24 mouse cellular contexts compared by ENCODE assay signal in the genomic region with DNA sequence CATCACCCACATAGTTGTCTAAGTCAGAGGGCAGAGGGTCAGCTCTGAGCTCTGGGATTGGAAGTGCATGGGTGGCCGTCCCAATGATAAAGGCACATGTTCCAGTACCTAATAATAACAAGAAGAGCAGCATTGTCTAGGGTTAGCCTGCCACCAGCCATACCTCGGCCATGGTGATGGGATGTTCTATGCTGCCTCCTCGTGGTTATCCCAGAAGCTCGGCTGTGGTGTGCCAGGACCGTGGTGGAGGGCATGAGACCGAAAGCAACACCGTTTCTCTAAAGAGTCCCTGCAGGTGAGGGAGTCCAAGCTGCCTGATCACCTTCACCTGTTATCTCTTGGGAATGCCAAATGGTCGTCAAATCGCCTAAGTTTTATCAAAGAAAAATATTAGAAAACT. TPM values are rescaled to one million over a fixed set of nuclear protein-coding genes. Genes with fewer than 3 reads are reported as not detected.
A peak's percentile ranks its signal among the peaks of the same experiment; 100 is the strongest.
DNase-seq lines count a peak whose midpoint lies in the region; ATAC-seq and TF ChIP-seq lines count a peak whose summit lies in the region.
"Had no signal": no experiment of that assay in that cellular context is flagged by ENCODE, and none has a peak within 500 bp of the region (broad histone marks: within the 10 kb centered on the region; RNA-seq: fewer than 3 reads in every experiment).

No protein-coding gene starts in this region.

- no peaks in the 10 kb centered on the region for H3K79me2 ChIP-seq in heart, adult 2 months (replicated peaks; ENCODE audit: control insufficient read depth, insufficient read depth, low read length)

- no peaks in the 10 kb centered on the region for H3K9me3 ChIP-seq in midbrain, embryonic 11.5 days (ENCODE audit: control insufficient read depth, low read length)
- no peaks in the 10 kb centered on the region for H3K9me3 ChIP-seq in midbrain, embryonic 14.5 days (ENCODE audit: control insufficient read depth, low read length)
- no peaks in the 10 kb centered on the region for H3K9me3 ChIP-seq in ES-Bruce4 (replicated peaks; ENCODE audit: control insufficient read depth, insufficient read depth, low read length, poor library complexity, severe bottlenecking)
- H3K9me3 ChIP-seq in stomach, postnatal 0 days (ENCODE audit: control insufficient read depth, low read length): no peaks in the 10 kb centered on the region
- H3K9me3 ChIP-seq: embryonic facial prominence, embryonic 12.5 days; forebrain, embryonic 12.5 days; heart, embryonic 10.5 days; hindbrain, embryonic 13.5 days had no signal

- H3K9ac ChIP-seq in heart, adult 2 months (ENCODE audit: low read depth, low read length): no peak overlapping the region
- H3K9ac ChIP-seq in midbrain, embryonic 11.5 days (ENCODE audit: low read length): no peak overlapping the region
- no peak overlapping the region for H3K9ac ChIP-seq in midbrain, embryonic 14.5 days (replicated peaks; ENCODE audit: low read length)
- no peak overlapping the region for H3K9ac ChIP-seq in ES-Bruce4 (ENCODE audit: low read depth, poor library complexity, severe bottlenecking)
- H3K9ac ChIP-seq in stomach, postnatal 0 days (ENCODE audit: low read length): no peak overlapping the region
- H3K9ac ChIP-seq: embryonic facial prominence, embryonic 12.5 days; forebrain, embryonic 12.5 days; hindbrain, embryonic 13.5 days had no signal

- no peak overlapping the region for H3K27ac ChIP-seq in heart, adult 2 months
- no peak overlapping the region for H3K27ac ChIP-seq in midbrain, embryonic 11.5 days (ENCODE audit: low read depth, low read length)
- H3K27ac ChIP-seq in midbrain, embryonic 14.5 days (replicated peaks; ENCODE audit: low read depth, low read length): no peak overlapping the region
- H3K27ac ChIP-seq in ES-Bruce4 (ENCODE audit: insufficient read depth, low read length): no peak overlapping the region
- no peak overlapping the region for H3K27ac ChIP-seq in stomach, postnatal 0 days (replicated peaks)
- H3K27ac ChIP-seq: embryonic facial prominence, embryonic 12.5 days; forebrain, embryonic 12.5 days; gastrocnemius, adult 2 months; heart, embryonic 10.5 days; hindbrain, embryonic 13.5 days; hindbrain, postnatal 0 days had no signal

- H3K36me3 ChIP-seq in heart, adult 2 months (ENCODE audit: control insufficient read depth, insufficient read depth, low read length): no peaks in the 10 kb centered on the region
- H3K36me3 ChIP-seq in midbrain, embryonic 11.5 days (ENCODE audit: control insufficient read depth, insufficient read depth, low read length): no peaks in the 10 kb centered on the region
- H3K36me3 ChIP-seq in midbrain, embryonic 14.5 days (ENCODE audit: control insufficient read depth, insufficient read depth, low read length): no peaks in the 10 kb centered on the region
- no peaks in the 10 kb centered on the region for H3K36me3 ChIP-seq in ES-Bruce4 (ENCODE audit: control insufficient read depth, insufficient read depth, low read length, poor library complexity, severe bottlenecking)
- no peaks in the 10 kb centered on the region for H3K36me3 ChIP-seq in stomach, postnatal 0 days (ENCODE audit: control insufficient read depth, insufficient read depth, low read length)
- H3K36me3 ChIP-seq: hindbrain, embryonic 13.5 days had no signal

- H3K27me3 ChIP-seq in heart, adult 2 months (ENCODE audit: control insufficient read depth, insufficient read depth, low read length): no peaks in the 10 kb centered on the region
- H3K27me3 ChIP-seq in midbrain, embryonic 11.5 days (ENCODE audit: control insufficient read depth, insufficient read depth, low read length): no peaks in the 10 kb centered on the region
- no peaks in the 10 kb centered on the region for H3K27me3 ChIP-seq in midbrain, embryonic 14.5 days (ENCODE audit: control insufficient read depth, insufficient read depth, low read length)
- H3K27me3 ChIP-seq in ES-Bruce4 (ENCODE audit: control insufficient read depth, insufficient read depth, low read length, poor library complexity, severe bottlenecking): no peaks in the 10 kb centered on the region
- no peaks in the 10 kb centered on the region for H3K27me3 ChIP-seq in stomach, postnatal 0 days (ENCODE audit: control insufficient read depth, insufficient read depth, low read length)
- H3K27me3 ChIP-seq: embryonic facial prominence, embryonic 12.5 days; forebrain, embryonic 12.5 days; Patski had no signal

- 67% methylated on average over 9 of the region's 9 CpGs for WGBS in heart, adult 2 months
- 76% methylated on average over 9 of the region's 9 CpGs for WGBS in midbrain, embryonic 11.5 days
- WGBS in midbrain, embryonic 14.5 days: 78% methylated on average over 9 of the region's 9 CpGs
- 65% methylated on average over 9 of the region's 9 CpGs for WGBS in stomach, postnatal 0 days

- TF ChIP-seq EP300 in heart, adult 2 months (IDR thresholded peaks at IDR 0.05; ENCODE audit: insufficient read depth, low read depth, low read length): no peak
- no peak for TF ChIP-seq EP300 in ES-Bruce4 (IDR thresholded peaks at IDR 0.05; ENCODE audit: insufficient read depth, low read depth, low read length)
- no peak for TF ChIP-seq EP300 in stomach, postnatal 0 days (optimal IDR thresholded peaks at IDR 0.05)

- no peak for ATAC-seq in midbrain, embryonic 11.5 days (ENCODE audit: low FRiP score)
- ATAC-seq in midbrain, embryonic 14.5 days (ENCODE audit: low FRiP score, low TSS enrichment): no peak
- no peak for ATAC-seq in stomach, postnatal 0 days (ENCODE audit: low FRiP score, low TSS enrichment)
- ATAC-seq: activated CD4-positive, CD25-positive, alpha-beta regulatory T cell, adult 4 months; forebrain, embryonic 16.5 days; hindbrain, postnatal 0 days had no signal

- no peak overlapping the region for H3K4me2 ChIP-seq in midbrain, embryonic 11.5 days
- no peak overlapping the region for H3K4me2 ChIP-seq in midbrain, embryonic 14.5 days (ENCODE audit: low read length)
- no peak overlapping the region for H3K4me2 ChIP-seq in stomach, postnatal 0 days (replicated peaks; ENCODE audit: low read depth)
- H3K4me2 ChIP-seq: embryonic facial prominence, embryonic 12.5 days; forebrain, embryonic 12.5 days; hindbrain, embryonic 13.5 days had no signal

- intact Hi-C loops in heart, adult 2 months (cut with DNase I): loop anchor here (1.0 to 10.0 kb wide), 2 partner anchors 191 to 474 kb away; no protein-coding TSS in a partner anchor
- intact Hi-C loops in heart, postnatal 36 days (cut with DNase I): loop anchor here (1.0 to 5.0 kb wide), 2 partner anchors 194 to 474 kb away; no protein-coding TSS in a partner anchor
- intact Hi-C loops in left cerebral cortex, postnatal 36 days (cut with DNase I): loop anchor here (5.0 kb wide), 1 partner anchor 194 kb away; no protein-coding TSS in a partner anchor

- TF ChIP-seq CTCF in heart, adult 2 months (IDR thresholded peaks at IDR 0.05): peak; percentile 13; the same call in 1 of the 2 replicates
- peak; percentile 18 for TF ChIP-seq CTCF in ES-Bruce4 (IDR thresholded peaks at IDR 0.05; ENCODE audit: low read depth, low read length)
- 0 out of 2 replicates have a peak, but pooled peaks have one; percentile 11 for TF ChIP-seq CTCF in stomach, postnatal 0 days (IDR thresholded peaks at IDR 0.05; ENCODE audit: low read depth)

- H3K4me3 ChIP-seq in heart, adult 2 months: no peak overlapping the region
- H3K4me3 ChIP-seq in midbrain, embryonic 11.5 days (ENCODE audit: low read depth, low read length): no peak overlapping the region
- H3K4me3 ChIP-seq in midbrain, embryonic 14.5 days (replicated peaks; ENCODE audit: low read depth, low read length): no peak overlapping the region
- no peak overlapping the region for H3K4me3 ChIP-seq in ES-Bruce4 (ENCODE audit: low read depth, low read length)
- no peak overlapping the region for H3K4me3 ChIP-seq in stomach, postnatal 0 days (ENCODE audit: low read depth, low read length)
- H3K4me3 ChIP-seq: embryonic facial prominence, embryonic 12.5 days; forebrain, embryonic 12.5 days; gastrocnemius, adult 2 months; heart, embryonic 10.5 days; hindbrain, embryonic 13.5 days had no signal

- TF ChIP-seq POLR2A in heart, adult 2 months (IDR thresholded peaks at IDR 0.05; ENCODE audit: insufficient read depth, low read depth, low read length): no peak
- no peak for TF ChIP-seq POLR2A in ES-Bruce4 (IDR thresholded peaks at IDR 0.05; ENCODE audit: insufficient read depth, low read length)

- peaks cover 1% of the 10 kb centered on the region; the same call in 1 of the 2 replicates for H3K4me1 ChIP-seq in heart, adult 2 months (ENCODE audit: control insufficient read depth, insufficient read depth, low read length)
- H3K4me1 ChIP-seq in midbrain, embryonic 11.5 days (ENCODE audit: control insufficient read depth, insufficient read depth, low read length): no peaks in the 10 kb centered on the region
- peaks cover 3% of the 10 kb centered on the region; the same call in 1 of the 2 replicates for H3K4me1 ChIP-seq in midbrain, embryonic 14.5 days (ENCODE audit: control insufficient read depth, insufficient read depth, low read length)
- H3K4me1 ChIP-seq in ES-Bruce4 (ENCODE audit: control insufficient read depth, insufficient read depth, low read length): no peaks in the 10 kb centered on the region
- no peaks in the 10 kb centered on the region for H3K4me1 ChIP-seq in stomach, postnatal 0 days (replicated peaks; ENCODE audit: control insufficient read depth, insufficient read depth)
- H3K4me1 ChIP-seq: embryonic facial prominence, embryonic 12.5 days had no signal

- no peak for DNase-seq in heart, adult 2 months
- no peak for DNase-seq in heart, postnatal 36 days
- peak; percentile 80 for DNase-seq in midbrain, embryonic 11.5 days (ENCODE audit: low spot score, missing footprints)
- DNase-seq in midbrain, embryonic 14.5 days: no peak
- DNase-seq in stomach, postnatal 0 days (ENCODE audit: low spot score): no peak
- no peak for DNase-seq in left cerebral cortex, postnatal 36 days (ENCODE audit: low spot score in 2 of 2)
- DNase-seq: adrenal gland, postnatal 25 days; cerebellum, adult 2 months; cerebellum, postnatal 10 days; embryo, embryonic 11 days; gastrocnemius, adult 2 months; gastrocnemius, postnatal 25 days; heart, adult 11 months; heart, postnatal 10 days had no signal

RNA-seq across cellular contexts. Expression of a gene that starts 15.2 kb away (rescaled TPM):
- total RNA-seq in heart, adult 2 months (2021): 10 to 100 TPM; 12.2 to 16.4 TPM
- 16.3 and 25.5 TPM in 2 replicates for polyA plus RNA-seq in heart, adult 2 months (2012; rRNA removed)
- total RNA-seq in heart, postnatal 36 days (2021): 10 to 100 TPM; 12.6 to 13.8 TPM
- 41.2 and 41.6 TPM in 2 replicates for polyA plus RNA-seq in midbrain, embryonic 11.5 days (2014; fragmentation: Nextera tagmentation; extraction: Ambion mirVana)
- polyA plus RNA-seq in midbrain, embryonic 14.5 days (2014; fragmentation: Nextera tagmentation; extraction: Ambion mirVana): 6.1 and 12.8 TPM in 2 replicates
- 0.88 and 0.97 TPM in 2 replicates for polyA plus RNA-seq in ES-Bruce4 (2011; ENCODE audit: insufficient read depth, insufficient read length, low read depth, missing spikeins)
- polyA plus RNA-seq in stomach, postnatal 0 days (2015; fragmentation: Nextera tagmentation; extraction: Ambion mirVana): 7.2 and 8.1 TPM in 2 replicates
- total RNA-seq in left cerebral cortex, postnatal 36 days (2021): 1 to 10 TPM; 6.3 to 7.2 TPM
- total RNA-seq: MEL had no signal
